Mouse (Mus musculus): ENCODE data around the gene Fkbpl.

DNA sequence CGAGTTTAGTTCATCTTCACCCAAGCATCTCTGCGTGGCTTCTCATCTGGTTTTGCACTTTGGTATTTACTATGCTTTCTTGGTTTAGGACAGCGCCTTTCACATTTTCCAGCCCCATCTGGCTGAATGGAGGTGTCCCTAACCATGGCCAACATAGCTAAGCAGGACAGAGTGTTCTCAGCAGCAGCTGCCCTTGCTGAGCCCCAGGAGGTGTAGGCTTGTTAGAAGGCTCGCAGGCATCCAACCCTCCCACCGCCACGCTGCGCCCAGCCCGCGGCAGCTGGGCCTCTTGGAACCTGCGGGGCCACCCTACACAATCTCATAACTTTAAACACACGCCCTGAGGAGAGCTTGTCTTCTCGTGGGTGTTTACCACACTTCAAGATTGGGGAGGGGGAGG is 32.1 kb downstream of the Fkbpl start:
- TF ChIP-seq POLR2A (IDR thresholded peaks at IDR 0.05; ENCODE audit: borderline replicate concordance, extremely low read depth, low read depth, low read length) (no peak), CTCF (IDR thresholded peaks at IDR 0.05; ENCODE audit: insufficient read depth, low read length) (no peak)
